Mouse (Mus musculus): Measurements from ENCODE around the gene Gm13757.
"Not testable (repeated sequence)": the region's sequence is repeated elsewhere in the genome, so short reads cannot be mapped to it uniquely, and the experiment has no call there.

Gm13757 gene

DNA sequence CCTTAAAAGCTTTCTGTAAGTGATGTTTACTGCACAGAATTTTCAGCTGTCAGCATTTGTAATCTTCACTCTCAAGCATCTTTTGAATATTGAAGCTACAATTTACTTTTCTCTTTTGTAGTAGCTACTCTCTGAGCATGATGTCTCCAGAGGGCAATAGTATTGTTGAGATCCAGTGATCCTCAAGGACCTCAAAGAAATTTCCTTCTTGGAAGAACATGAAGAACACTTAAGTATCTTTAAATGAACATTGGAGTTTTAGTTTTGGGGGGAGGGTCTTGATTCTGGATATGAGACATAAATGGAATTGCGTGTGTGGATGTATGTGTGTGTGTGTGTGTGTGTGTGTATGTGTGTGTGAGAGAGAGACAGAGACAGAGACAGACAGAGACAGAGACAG lies at the start of gene Gm13757:
Gene Gm13757 (minus strand): TSS at position 101 of the 400 bp plus-strand sequence.
- DNase-seq (ENCODE audit: inconsistent age in 2 of 2, low spot score in 1 of 2) = no peak

DNA sequence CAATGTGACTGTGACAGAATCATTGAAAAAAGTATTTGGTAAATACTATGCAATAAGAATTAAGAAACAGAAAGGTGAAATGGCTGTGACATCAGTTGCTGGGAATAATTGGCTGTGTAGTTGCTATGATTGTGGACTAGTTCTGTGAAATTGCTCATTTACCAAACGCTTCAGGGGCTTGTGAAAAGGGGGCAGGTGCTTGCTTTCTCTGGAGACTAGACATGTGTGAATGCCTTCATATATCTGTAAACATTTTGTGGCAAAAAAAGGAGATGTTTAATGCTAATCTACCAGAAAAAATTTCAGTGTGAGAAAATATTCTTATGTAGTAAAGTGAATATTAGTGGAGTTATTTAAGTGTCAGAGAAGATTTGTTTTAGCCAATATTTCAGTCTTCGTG lies 44.1 kb upstream of the Gm13757 start, which contains the start of gene Olfr1185-ps1:
Gene Olfr1185-ps1 (plus strand): TSS at position 301 of the 400 bp plus-strand sequence.
- no peak for DNase-seq (ENCODE audit: inconsistent age in 2 of 2, low spot score in 1 of 2)

DNA sequence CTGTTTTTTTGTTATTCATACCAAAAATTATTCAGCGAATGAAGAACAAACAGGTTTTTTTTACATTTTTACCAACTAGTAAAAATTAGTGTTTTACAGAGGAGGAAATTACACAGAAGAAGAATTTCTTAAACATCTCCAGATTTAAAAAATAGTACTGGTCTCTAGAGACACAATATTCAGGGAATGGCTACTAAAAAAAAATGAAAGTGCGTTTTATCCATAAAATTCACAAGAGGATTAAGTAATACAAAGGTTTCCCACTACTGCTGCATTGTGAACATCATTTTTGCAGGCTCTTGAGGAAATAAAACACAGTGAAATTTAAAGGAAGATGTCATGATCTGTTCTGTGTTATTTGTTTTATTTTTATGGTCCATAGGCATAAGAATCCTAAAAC lies 34.4 kb upstream of the Gm13757 start, which contains the start of gene Olfr1184:
Gene Olfr1184 (plus strand): TSS at position 301 of the 400 bp plus-strand sequence.
- no peak for DNase-seq (ENCODE audit: inconsistent age in 2 of 2, low spot score in 1 of 2)

GRCm38 (mm10) chr2:88454567-88454966 lies 5.6 kb upstream of the Gm13757 start, which contains the start of gene Olfr1183:
TSS of gene Olfr1183 (plus strand) at chr2:88454867.
- not testable (repeated sequence) for DNase-seq (ENCODE audit: inconsistent age in 2 of 2, low spot score in 1 of 2)

DNA sequence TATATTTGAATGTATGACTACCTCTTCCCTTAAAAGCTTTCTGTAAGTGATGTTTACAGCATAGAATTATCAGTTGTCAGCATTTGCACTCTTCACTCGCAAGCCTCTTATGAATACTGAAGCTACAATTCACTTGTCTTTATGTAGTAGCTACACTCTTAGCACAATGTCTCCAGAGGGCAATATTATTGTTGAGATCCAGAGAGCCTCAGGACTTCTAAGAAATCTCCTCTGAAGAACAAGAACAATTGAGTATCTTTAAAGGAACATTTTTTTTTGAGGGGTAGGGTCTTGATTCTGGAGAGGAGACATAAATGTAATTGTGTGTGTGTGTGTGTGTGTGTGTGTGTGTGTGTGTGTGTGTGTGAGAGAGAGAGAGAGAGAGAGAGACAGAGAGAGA lies 22.9 kb downstream of the Gm13757 start, which contains the start of gene Olfr1181:
Gene Olfr1181 (minus strand): TSS at position 101 of the 400 bp plus-strand sequence.
- no peak for DNase-seq (ENCODE audit: inconsistent age in 2 of 2, low spot score in 1 of 2)

DNA sequence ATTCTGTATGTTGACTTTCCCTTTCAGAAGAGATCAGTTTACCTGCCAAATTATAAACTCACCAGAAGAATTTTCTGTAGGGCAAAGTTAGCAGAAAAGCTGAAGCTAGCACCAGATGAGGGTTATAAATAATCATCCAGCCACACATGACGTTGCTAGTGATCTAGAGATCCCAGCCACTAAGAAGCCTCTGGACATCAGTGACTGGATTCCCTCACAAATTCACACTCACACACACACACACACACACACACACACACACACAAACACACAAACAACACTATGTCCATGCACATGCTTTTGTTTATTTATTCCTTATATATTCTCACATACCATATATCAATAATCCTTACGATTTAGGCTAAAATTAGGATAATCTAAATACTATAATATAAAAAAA lies 29.9 kb downstream of the Gm13757 start, which contains the start of gene Olfr1180:
Gene Olfr1180 (minus strand): TSS at position 101 of the 400 bp plus-strand sequence.
- no peak for DNase-seq (ENCODE audit: inconsistent age in 2 of 2, low spot score in 1 of 2)

- DNase-seq (ENCODE audit: inconsistent age in 2 of 2, low spot score in 1 of 2) = no peak
Observed at GRCm38 (mm10) chr2:88406353-88406752, 42.6 kb downstream of the Gm13757 start, which contains the start of gene Olfr1179. TSS of gene Olfr1179 (minus strand) at chr2:88406453.
